Mouse (Mus musculus) ES-E14 (cell line): ENCODE results near the gene Fam83c. TPM values are rescaled to one million over a fixed set of nuclear protein-coding genes. Genes with fewer than 3 reads are reported as not detected.

Source experiments
- DNase-seq: peaks from one replicate; pipeline ENCODE4 v3.0.0-alpha.2; 2013; ENCODE audit warnings: low read depth, low spot score
- H3K27ac ChIP-seq: 2 replicates; pipeline ENCODE4 v1.5.1; 2012; ENCODE audit warnings: low read depth, mild to moderate bottlenecking, low read length, moderate library complexity, mixed read lengths; ENCODE audit not compliant: poor library complexity, insufficient read depth, severe bottlenecking
- H3K36me3 ChIP-seq: 2 replicates; pipeline ENCODE4 v1.6.1; 2012; ENCODE audit warnings: mild to moderate bottlenecking, low read length, moderate library complexity, mixed read lengths; ENCODE audit not compliant: control insufficient read depth, poor library complexity, insufficient read depth, severe bottlenecking
- H3K4me1 ChIP-seq, 2 experiments: fragments of 150-350 bp in 1 of 2; sonication (generic) in 1 of 2; 2 replicates each; pipeline ENCODE4 v1.6.1; 2012; ENCODE audit warnings: low read length in 2 of 2, mild to moderate bottlenecking in 1 of 2, mixed read lengths in 1 of 2; ENCODE audit not compliant: control insufficient read depth in 2 of 2, insufficient read depth in 2 of 2, poor library complexity in 1 of 2
- H3K4me3 ChIP-seq, 2 experiments: fragments of 150-350 bp in 1 of 2; sonication (generic) in 1 of 2; 2 replicates each; pipeline ENCODE4 v1.5.1; 2012; ENCODE audit warnings: low read length in 2 of 2, low read depth in 1 of 2, mild to moderate bottlenecking in 1 of 2, mixed read lengths in 1 of 2; ENCODE audit not compliant: insufficient read depth in 1 of 2, poor library complexity in 1 of 2, severe bottlenecking in 1 of 2
- H3K9ac ChIP-seq: 2 replicates; pipeline ENCODE4 v1.6.1; 2012; ENCODE audit warnings: low read depth, mild to moderate bottlenecking, low read length, mixed read lengths; ENCODE audit not compliant: poor library complexity, insufficient read depth, severe bottlenecking
- H3K9me3 ChIP-seq: fragments of 150-350 bp; sonication (generic); 2 replicates; pipeline ENCODE4 v1.6.1; 2012; ENCODE audit warnings: low read depth, mild to moderate bottlenecking, low read length; ENCODE audit not compliant: control insufficient read depth, insufficient read depth
- CHD2 ChIP-seq: IDR thresholded peaks from 2 replicates; pipeline ENCODE4 v1.6.1; 2014; ENCODE audit warnings: mild to moderate bottlenecking, low read depth, low read length, inconsistent platforms
- HCFC1 ChIP-seq: IDR thresholded peaks from 2 replicates; pipeline ENCODE4 v1.6.1; 2012; ENCODE audit warnings: low read length, inconsistent platforms, borderline replicate concordance; ENCODE audit not compliant: insufficient read depth
- MAFK ChIP-seq: IDR thresholded peaks from 2 replicates; pipeline ENCODE4 v1.6.1; 2014; ENCODE audit warnings: mild to moderate bottlenecking, low read depth, low read length, inconsistent platforms; ENCODE audit not compliant: insufficient read depth
- ZC3H11A ChIP-seq: IDR thresholded peaks from 2 replicates; pipeline ENCODE4 v1.6.1; 2012; ENCODE audit warnings: low read depth, mild to moderate bottlenecking, inconsistent platforms, low read length, borderline replicate concordance
- ZNF384 ChIP-seq: IDR thresholded peaks from 2 replicates; pipeline ENCODE4 v1.6.1; 2012; ENCODE audit warnings: low read depth, low read length, inconsistent platforms
- in situ Hi-C, 2 experiments: fragments of 600-800 bp; cut with MboI; formaldehyde crosslinking; loops; one replicate each; pipeline ENCODE4 v1.15.1; 2025; ENCODE audit warnings: low sequenced_read_pairs in 2 of 2, inconsistent platforms in 1 of 2; ENCODE audit not compliant: unreplicated experiment in 2 of 2
- total RNA-seq: library from RNA; depleted of rRNA; stranded (reverse); fragments of 300-350 nt; gene quantifications from 2 replicates; pipeline ENCODE4 v1.2.3, GENCODE M21; 2012

The Fam83c gene
- total RNA-seq, 1 experiment = 0.13 TPM

GRCm38 (mm10) chr2:155831302-155831701 lies 3.4 kb downstream of the Fam83c start:
- Histone ChIP-seq H3K36me3 (no peaks in the 10 kb centered on the region), H3K4me1 (peaks cover 0 to 16% of the 10 kb centered on the region in 2 experiments; a peak in 2 of 4 replicates), H3K27ac (no peak overlapping the region; the same call in 1 of the 2 replicates), H3K4me3 (no peak overlapping the region), H3K9ac (no peak overlapping the region), H3K9me3 (no peaks in the 10 kb centered on the region)
- in situ Hi-C loops = loop anchor here in 1 of 2 experiments (5.0 kb wide), 1 partner anchor 116 kb away; the partner anchor contains the start of gene Gdf5
- DNase-seq = no peak
- no peak for TF ChIP-seq MAFK
- TF ChIP-seq CHD2 = no peak
- no peak for TF ChIP-seq ZC3H11A
- TF ChIP-seq HCFC1 = no peak
- no peak for TF ChIP-seq ZNF384

- Histone ChIP-seq H3K9ac (no peak overlapping the region), H3K4me1 (peaks cover 0 to 14% of the 10 kb centered on the region in 2 experiments; a peak in 2 of 4 replicates), H3K4me3 (no peak overlapping the region), H3K27ac (no peak overlapping the region), H3K36me3 (no peaks in the 10 kb centered on the region), H3K9me3 (no peaks in the 10 kb centered on the region)
- no peak for DNase-seq
- in situ Hi-C loops = loop anchor here in 1 of 2 experiments (5.0 kb wide), 1 partner anchor 116 kb away; the partner anchor contains the start of gene Gdf5
- TF ChIP-seq ZNF384 = no peak
- TF ChIP-seq HCFC1 = no peak
- no peak for TF ChIP-seq ZC3H11A
- no peak for TF ChIP-seq CHD2
These were observed 3.8 kb downstream of the Fam83c start for GRCm38 (mm10) chr2:155830841-155831240.

- peak within 1 kb of the TSS; percentile 42; the same call in 1 of the 2 replicates for H3K27ac ChIP-seq
- H3K4me3 ChIP-seq = peak within 1 kb of the TSS; percentile 81 to 93
- in situ Hi-C loops = no loop called here
- H3K36me3 ChIP-seq = peaks cover 21% of the 10 kb centered on the region
- H3K9ac ChIP-seq = peak within 1 kb of the TSS; percentile 81
- peaks cover 0 to 3% of the 10 kb centered on the region in 2 experiments; a peak in 1 of 4 replicates for H3K4me1 ChIP-seq
- no peaks in the 10 kb centered on the region for H3K9me3 ChIP-seq
- TF ChIP-seq HCFC1 (0 out of 2 replicates have a peak, but pooled peaks have one; percentile 26), ZC3H11A (no peak)
- peak; percentile 82 for DNase-seq
These were observed 7.8 kb downstream of the Fam83c start, which contains the start of gene Eif6 for GRCm38 (mm10) chr2:155826630-155827424. Gene Eif6 (minus strand): TSS chr2:155826925.

GRCm38 (mm10) chr2:155825904-155826629 lies 8.6 kb downstream of the Fam83c start:
- H3K27ac ChIP-seq = peak overlapping the region; percentile 42; the same call in 1 of the 2 replicates
- in situ Hi-C loops = no loop called here
- no peaks in the 10 kb centered on the region for H3K9me3 ChIP-seq
- no peak for DNase-seq
- peak overlapping the region; percentile 81 for H3K9ac ChIP-seq
- peaks cover 24% of the 10 kb centered on the region for H3K36me3 ChIP-seq
- H3K4me1 ChIP-seq = 0 out of 4 replicates have a peak, but pooled peaks cover 0 to 1% of the 10 kb centered on the region in 2 experiments
- TF ChIP-seq CHD2 = no peak
- no peak for TF ChIP-seq MAFK
- no peak for TF ChIP-seq HCFC1
- TF ChIP-seq ZNF384 = no peak
- TF ChIP-seq ZC3H11A = no peak
- H3K4me3 ChIP-seq = peak overlapping the region; percentile 81 to 93
